Mouse (Mus musculus) stomach, postnatal 0 days (tissue): ENCODE measurements at regions not wholly inside any gene's neighbourhood (a gene's known extent, or its start where the extent isn't known, plus 50 kb on each side); places are given as distances from the start of the nearest gene placed in this dataset.

Experiments
- CTCF ChIP-seq: IDR thresholded peaks from 2 replicates; pipeline ENCODE4 v1.5.1; 2016; ENCODE audit warnings: antibody characterized with exemption, low read depth, mild to moderate bottlenecking, moderate library complexity
- EP300 ChIP-seq: optimal IDR thresholded peaks from 2 replicates; pipeline ENCODE3; 2016; ENCODE audit warnings: antibody characterized with exemption

DNA sequence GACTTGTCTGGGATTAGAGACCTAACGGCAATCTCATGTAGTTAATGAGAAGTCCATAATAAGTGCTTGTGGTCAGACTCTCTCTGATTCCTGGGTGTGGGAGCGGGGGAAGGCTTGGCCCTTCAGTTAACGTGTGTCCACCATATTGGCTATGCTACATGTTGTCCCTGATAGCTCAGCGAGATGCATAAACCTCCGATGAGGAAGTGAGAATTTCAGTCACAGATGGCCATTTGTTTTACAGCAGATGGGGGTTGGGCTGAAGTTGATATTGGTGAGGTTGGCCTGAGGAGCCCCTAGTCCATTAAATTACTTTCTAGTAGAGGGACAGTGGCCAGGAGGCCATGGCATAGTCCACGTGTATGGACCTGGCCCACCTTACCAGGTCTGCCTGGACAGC is 114.6 kb upstream of the Prok2 start:
- no peak for TF ChIP-seq CTCF
- no peak for TF ChIP-seq EP300
